Mouse (Mus musculus) embryo, embryonic 11 days (tissue): ENCODE data around the gene Col5a1.

ENCODE experiments used
- DNase-seq: peaks from one replicate; pipeline ENCODE4 v3.0.0-alpha.2; 2015

Col5a1 gene

GRCm38 (mm10) chr2:27923718-27924117 lies 37.5 kb downstream of the Col5a1 start:
- no peak for DNase-seq

- no peak for DNase-seq
Measured at GRCm38 (mm10) chr2:27924463-27924862, 38.2 kb downstream of the Col5a1 start.

GRCm38 (mm10) chr2:27926478-27927165 lies 40.4 kb downstream of the Col5a1 start:
- DNase-seq = peak; percentile 65

GRCm38 (mm10) chr2:27930471-27931015 lies 44.3 kb downstream of the Col5a1 start:
- DNase-seq = no peak

- DNase-seq = no peak
Measured at GRCm38 (mm10) chr2:27931130-27931529, 44.9 kb downstream of the Col5a1 start.

GRCm38 (mm10) chr2:27931971-27932370 lies 45.7 kb downstream of the Col5a1 start:
- DNase-seq = peak; percentile 72

- DNase-seq = peak; percentile 29
Measured at GRCm38 (mm10) chr2:27934269-27934668, 48.0 kb downstream of the Col5a1 start.

- DNase-seq = no peak
Measured at GRCm38 (mm10) chr2:27934831-27935230, 48.6 kb downstream of the Col5a1 start.

- no peak for DNase-seq
Measured at GRCm38 (mm10) chr2:27935441-27935840, 49.2 kb downstream of the Col5a1 start.

- no peak for DNase-seq
Measured at GRCm38 (mm10) chr2:27936607-27937191, 50.5 kb downstream of the Col5a1 start.

GRCm38 (mm10) chr2:27939433-27939832 lies 53.2 kb downstream of the Col5a1 start:
- no peak for DNase-seq

GRCm38 (mm10) chr2:27940144-27940543 lies 53.9 kb downstream of the Col5a1 start:
- DNase-seq = no peak

- no peak for DNase-seq
Measured at GRCm38 (mm10) chr2:27947252-27947651, 61.0 kb downstream of the Col5a1 start.

- no peak for DNase-seq
Measured at GRCm38 (mm10) chr2:27947917-27948316, 61.7 kb downstream of the Col5a1 start.

GRCm38 (mm10) chr2:27953866-27954265 lies 67.6 kb downstream of the Col5a1 start:
- DNase-seq = no peak

GRCm38 (mm10) chr2:27954924-27955323 lies 68.7 kb downstream of the Col5a1 start:
- peak; percentile 25 for DNase-seq

- no peak for DNase-seq
Measured at GRCm38 (mm10) chr2:27956751-27957150, 70.5 kb downstream of the Col5a1 start.

GRCm38 (mm10) chr2:27957184-27957583 lies 71.0 kb downstream of the Col5a1 start:
- DNase-seq = peak; percentile 22

- no peak for DNase-seq
Measured at GRCm38 (mm10) chr2:27959275-27959674, 73.0 kb downstream of the Col5a1 start.

- no peak for DNase-seq
Measured at GRCm38 (mm10) chr2:27961190-27961589, 75.0 kb downstream of the Col5a1 start.

- DNase-seq = no peak
Measured at GRCm38 (mm10) chr2:27962406-27962805, 76.2 kb downstream of the Col5a1 start.

- DNase-seq = peak; percentile 63
Measured at GRCm38 (mm10) chr2:27969158-27969557, 82.9 kb downstream of the Col5a1 start.

GRCm38 (mm10) chr2:27973840-27974239 lies 87.6 kb downstream of the Col5a1 start:
- peak; percentile 82 for DNase-seq

- DNase-seq = no peak
Measured at GRCm38 (mm10) chr2:27975786-27976185, 89.6 kb downstream of the Col5a1 start.
